Mouse (Mus musculus): Measurements from ENCODE around the gene Batf2. TPM values are rescaled to one million over a fixed set of nuclear protein-coding genes. Genes with fewer than 3 reads are reported as not detected.

Batf2 gene
- polyA plus RNA-seq, 1 experiment from 2014 or later = 1.3 TPM

DNA sequence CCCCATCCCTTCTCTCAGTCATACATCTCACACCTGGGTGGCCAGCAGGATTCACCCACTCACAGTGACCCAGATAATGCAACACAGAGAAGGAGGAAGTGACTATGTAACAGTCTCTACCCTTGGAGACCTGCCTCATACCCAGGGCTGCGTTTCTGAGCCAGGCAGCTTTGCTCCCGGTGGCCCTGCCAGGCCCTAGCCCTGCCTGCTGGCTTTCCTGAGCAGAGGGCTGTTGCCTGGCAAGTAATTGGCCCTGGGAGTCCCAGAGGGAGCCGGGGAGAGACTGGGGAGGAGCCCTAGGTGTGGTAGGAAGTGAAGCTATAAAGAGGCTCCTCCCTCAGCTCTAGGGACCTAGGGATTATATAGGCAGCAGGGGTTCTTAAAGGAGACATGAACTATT lies 41.8 kb downstream of the Batf2 start:
- ATAC-seq = peak; percentile 75
- no peaks in the 10 kb centered on the region for H3K9me3 ChIP-seq (ENCODE audit: control insufficient read depth)
- TF ChIP-seq CTCF (IDR thresholded peaks at IDR 0.05; ENCODE audit: low read depth) = no peak
- WGBS = 7% methylated on average over 3 of the region's 3 CpGs
- H3K4me1 ChIP-seq (replicated peaks; ENCODE audit: control insufficient read depth, insufficient read depth, low read length) = no peaks in the 10 kb centered on the region
- no peak overlapping the region for H3K4me3 ChIP-seq (ENCODE audit: low read depth, low read length)
- H3K27me3 ChIP-seq (replicated peaks; ENCODE audit: control insufficient read depth, insufficient read depth, low read length) = no peaks in the 10 kb centered on the region
- no peaks in the 10 kb centered on the region for H3K36me3 ChIP-seq (ENCODE audit: control insufficient read depth, insufficient read depth)
- peak overlapping the region; percentile 47 for H3K4me2 ChIP-seq (replicated peaks; ENCODE audit: low read depth)
- no peak overlapping the region for H3K9ac ChIP-seq (ENCODE audit: low read depth, low read length)
- peak overlapping the region; percentile 22; the same call in 1 of the 2 replicates for H3K27ac ChIP-seq (ENCODE audit: low read depth, low read length)

- Histone ChIP-seq H3K4me3 (ENCODE audit: low read depth, low read length) (no peak within 1 kb of the TSS), H3K9ac (ENCODE audit: low read depth, low read length) (no peak within 1 kb of the TSS), H3K27me3 (replicated peaks; ENCODE audit: control insufficient read depth, insufficient read depth, low read length) (no peaks in the 10 kb centered on the region), H3K4me1 (replicated peaks; ENCODE audit: control insufficient read depth, insufficient read depth, low read length) (no peaks in the 10 kb centered on the region), H3K4me2 (replicated peaks; ENCODE audit: low read depth) (no peak within 1 kb of the TSS), H3K27ac (ENCODE audit: low read depth, low read length) (no peak within 1 kb of the TSS), H3K36me3 (ENCODE audit: control insufficient read depth, insufficient read depth) (no peaks in the 10 kb centered on the region), H3K9me3 (ENCODE audit: control insufficient read depth) (no peaks in the 10 kb centered on the region)
- 81% methylated on average over 23 of the region's 23 CpGs for WGBS
- ATAC-seq = no peak
- no peak for TF ChIP-seq CTCF (IDR thresholded peaks at IDR 0.05; ENCODE audit: low read depth)
Observed at GRCm38 (mm10) chr19:6184131-6184530, 43.3 kb downstream of the Batf2 start, which contains the start of gene Majin. Gene Majin, plus strand, starts transcription at chr19:6184388.

- Histone ChIP-seq H3K4me3 (ENCODE audit: low read depth, low read length) (no peak overlapping the region), H3K4me2 (replicated peaks; ENCODE audit: low read depth) (no peak overlapping the region), H3K36me3 (ENCODE audit: control insufficient read depth, insufficient read depth) (no peaks in the 10 kb centered on the region), H3K27me3 (replicated peaks; ENCODE audit: control insufficient read depth, insufficient read depth, low read length) (no peaks in the 10 kb centered on the region), H3K9ac (ENCODE audit: low read depth, low read length) (no peak overlapping the region), H3K9me3 (ENCODE audit: control insufficient read depth) (no peaks in the 10 kb centered on the region), H3K27ac (ENCODE audit: low read depth, low read length) (no peak overlapping the region), H3K4me1 (replicated peaks; ENCODE audit: control insufficient read depth, insufficient read depth, low read length) (peaks cover 3% of the 10 kb centered on the region; the same call in 1 of the 2 replicates)
- WGBS = 43% methylated on average over 2 of the region's 2 CpGs
- ATAC-seq = peak; percentile 74
- no peak for TF ChIP-seq CTCF (IDR thresholded peaks at IDR 0.05; ENCODE audit: low read depth)
Observed at GRCm38 (mm10) chr19:6204265-6204664, 63.5 kb downstream of the Batf2 start.

DNA sequence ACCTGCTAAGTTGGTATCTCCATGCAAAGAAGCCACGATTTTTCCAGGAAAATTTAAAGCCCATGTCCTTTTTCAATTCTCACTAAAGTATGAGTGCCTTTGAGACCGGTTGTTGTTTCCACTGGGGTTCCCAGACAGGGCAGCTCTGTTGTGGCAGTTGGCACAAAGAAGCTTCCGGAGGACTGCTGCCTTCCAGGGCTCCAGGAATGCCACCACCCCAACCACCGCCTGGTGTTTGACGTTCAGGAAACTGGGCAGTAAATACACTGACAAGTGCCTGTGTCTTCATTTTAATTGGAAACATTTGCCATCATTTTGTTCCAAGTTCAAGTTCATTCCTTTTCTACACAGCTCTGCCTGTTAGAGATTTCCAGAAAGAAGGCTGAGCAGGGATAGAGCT lies 65.9 kb downstream of the Batf2 start:
- Histone ChIP-seq H3K4me2 (replicated peaks; ENCODE audit: low read depth) (no peak overlapping the region), H3K4me1 (replicated peaks; ENCODE audit: control insufficient read depth, insufficient read depth, low read length) (peaks cover 3% of the 10 kb centered on the region; the same call in 1 of the 2 replicates), H3K9me3 (ENCODE audit: control insufficient read depth) (no peaks in the 10 kb centered on the region), H3K27ac (ENCODE audit: low read depth, low read length) (no peak overlapping the region), H3K27me3 (replicated peaks; ENCODE audit: control insufficient read depth, insufficient read depth, low read length) (no peaks in the 10 kb centered on the region), H3K36me3 (ENCODE audit: control insufficient read depth, insufficient read depth) (no peaks in the 10 kb centered on the region), H3K4me3 (ENCODE audit: low read depth, low read length) (no peak overlapping the region), H3K9ac (ENCODE audit: low read depth, low read length) (no peak overlapping the region)
- WGBS = 73% methylated on average over 5 of the region's 5 CpGs
- TF ChIP-seq CTCF (IDR thresholded peaks at IDR 0.05; ENCODE audit: low read depth) = no peak
- ATAC-seq = no peak

DNA sequence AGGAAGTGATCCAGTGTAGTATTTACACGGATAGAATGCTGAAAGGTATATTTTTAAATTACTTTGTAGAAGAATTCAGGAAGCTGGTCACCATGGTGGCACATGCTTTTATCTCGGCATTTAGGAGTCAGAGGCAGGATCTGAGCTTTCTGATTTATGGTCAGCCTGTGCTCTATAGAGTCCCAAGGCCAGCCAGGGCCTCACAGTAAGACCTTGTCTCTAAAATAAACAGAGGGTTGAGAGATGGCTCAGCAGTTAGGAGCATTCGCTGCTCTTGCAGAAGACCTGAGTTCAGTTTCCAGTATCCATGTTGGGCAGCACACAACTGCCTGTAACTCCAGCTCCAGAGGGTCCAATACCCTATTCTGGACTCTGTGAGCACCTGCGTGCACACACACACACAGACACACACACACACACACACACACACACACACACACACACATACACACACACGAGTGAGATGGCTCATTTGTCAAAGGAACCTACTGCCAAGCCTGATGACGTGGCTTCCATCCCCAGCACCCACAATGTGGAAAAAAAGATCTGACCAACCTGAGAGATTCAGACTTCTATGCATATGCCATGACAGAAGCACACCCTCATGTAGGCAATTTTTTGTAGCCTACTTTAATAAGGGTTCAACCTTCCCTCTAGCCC lies 75.4 kb downstream of the Batf2 start:
- no peak for ATAC-seq
- no peak for TF ChIP-seq CTCF (IDR thresholded peaks at IDR 0.05; ENCODE audit: low read depth)
- Histone ChIP-seq H3K27me3 (replicated peaks; ENCODE audit: control insufficient read depth, insufficient read depth, low read length) (no peaks in the 10 kb centered on the region), H3K4me1 (replicated peaks; ENCODE audit: control insufficient read depth, insufficient read depth, low read length) (no peaks in the 10 kb centered on the region), H3K9ac (ENCODE audit: low read depth, low read length) (no peak overlapping the region), H3K9me3 (ENCODE audit: control insufficient read depth) (no peaks in the 10 kb centered on the region), H3K4me2 (replicated peaks; ENCODE audit: low read depth) (no peak overlapping the region), H3K27ac (ENCODE audit: low read depth, low read length) (no peak overlapping the region), H3K36me3 (ENCODE audit: control insufficient read depth, insufficient read depth) (no peaks in the 10 kb centered on the region), H3K4me3 (ENCODE audit: low read depth, low read length) (no peak overlapping the region)
- WGBS = 43% methylated on average over 6 of the region's 6 CpGs

GRCm38 (mm10) chr19:6218606-6219005 lies 77.8 kb downstream of the Batf2 start:
- WGBS = 70% methylated on average over 6 of the region's 6 CpGs
- Histone ChIP-seq H3K27me3 (replicated peaks; ENCODE audit: control insufficient read depth, insufficient read depth, low read length) (no peaks in the 10 kb centered on the region), H3K9me3 (ENCODE audit: control insufficient read depth) (no peaks in the 10 kb centered on the region), H3K36me3 (ENCODE audit: control insufficient read depth, insufficient read depth) (no peaks in the 10 kb centered on the region), H3K4me2 (replicated peaks; ENCODE audit: low read depth) (no peak overlapping the region), H3K4me3 (ENCODE audit: low read depth, low read length) (no peak overlapping the region), H3K4me1 (replicated peaks; ENCODE audit: control insufficient read depth, insufficient read depth, low read length) (no peaks in the 10 kb centered on the region), H3K9ac (ENCODE audit: low read depth, low read length) (no peak overlapping the region), H3K27ac (ENCODE audit: low read depth, low read length) (no peak overlapping the region)
- ATAC-seq = no peak
- TF ChIP-seq CTCF (IDR thresholded peaks at IDR 0.05; ENCODE audit: low read depth) = no peak

Other genes with a start within 250 kb of the Batf2 start
- 1.0 and 1.2 TPM in 2 replicates for gene Tigd3, start 246.8 kb upstream of the Batf2 start, polyA plus RNA-seq (2015; fragmentation: Nextera tagmentation; extraction: Ambion mirVana)
- gene Dpf2, start 228.0 kb upstream of the Batf2 start, polyA plus RNA-seq (2015; fragmentation: Nextera tagmentation; extraction: Ambion mirVana) = 49.9 and 51.9 TPM in 2 replicates
- gene Cdc42ep2, start 216.2 kb upstream of the Batf2 start, polyA plus RNA-seq (2015; fragmentation: Nextera tagmentation; extraction: Ambion mirVana) = 6.5 and 6.6 TPM in 2 replicates
- gene Pola2, start 176.8 kb upstream of the Batf2 start, polyA plus RNA-seq (2015; fragmentation: Nextera tagmentation; extraction: Ambion mirVana) = 23.5 and 23.9 TPM in 2 replicates
- gene Slc22a20, start 154.8 kb upstream of the Batf2 start, polyA plus RNA-seq (2015; fragmentation: Nextera tagmentation; extraction: Ambion mirVana) = not detected in 2 replicates
- 17.0 and 17.8 TPM in 2 replicates for gene Capn1, start 125.1 kb upstream of the Batf2 start, polyA plus RNA-seq (2015; fragmentation: Nextera tagmentation; extraction: Ambion mirVana)
- gene Syvn1, start 94.4 kb upstream of the Batf2 start, polyA plus RNA-seq (2015; fragmentation: Nextera tagmentation; extraction: Ambion mirVana) = 17.7 and 21.3 TPM in 2 replicates
- gene Mrpl49, start 83.2 kb upstream of the Batf2 start, polyA plus RNA-seq (2015; fragmentation: Nextera tagmentation; extraction: Ambion mirVana) = 35.0 and 36.3 TPM in 2 replicates
- gene Fau, start 83.1 kb upstream of the Batf2 start, polyA plus RNA-seq (2015; fragmentation: Nextera tagmentation; extraction: Ambion mirVana) = 964 and 990 TPM in 2 replicates
- gene Znhit2, start 79.8 kb upstream of the Batf2 start, polyA plus RNA-seq (2015; fragmentation: Nextera tagmentation; extraction: Ambion mirVana) = 30.8 and 33.3 TPM in 2 replicates
- gene Tm7sf2, start 72.6 kb upstream of the Batf2 start, polyA plus RNA-seq (2015; fragmentation: Nextera tagmentation; extraction: Ambion mirVana) = 13.4 and 17.5 TPM in 2 replicates
- 35.9 and 42.4 TPM in 2 replicates for gene Vps51, start 63.8 kb upstream of the Batf2 start, polyA plus RNA-seq (2015; fragmentation: Nextera tagmentation; extraction: Ambion mirVana)
- gene Tmem262, start 61.0 kb upstream of the Batf2 start, polyA plus RNA-seq (2015; fragmentation: Nextera tagmentation; extraction: Ambion mirVana) = not detected in 2 replicates
- 0.43 and 0.47 TPM in 2 replicates for gene Gm28374, start 58.7 kb upstream of the Batf2 start, polyA plus RNA-seq (2015; fragmentation: Nextera tagmentation; extraction: Ambion mirVana)
- gene Zfpl1, start 56.0 kb upstream of the Batf2 start, polyA plus RNA-seq (2015; fragmentation: Nextera tagmentation; extraction: Ambion mirVana) = 54.9 and 56.2 TPM in 2 replicates
- gene Cdca5, start 56.0 kb upstream of the Batf2 start, polyA plus RNA-seq (2015; fragmentation: Nextera tagmentation; extraction: Ambion mirVana) = 8.7 and 8.9 TPM in 2 replicates
- gene AC131692.1, start 46.6 kb upstream of the Batf2 start, polyA plus RNA-seq (2015; fragmentation: Nextera tagmentation; extraction: Ambion mirVana) = not detected in 2 replicates
- 273 and 333 TPM in 2 replicates for gene Naaladl1, start 35.2 kb upstream of the Batf2 start, polyA plus RNA-seq (2015; fragmentation: Nextera tagmentation; extraction: Ambion mirVana)
- gene Sac3d1, start 22.3 kb upstream of the Batf2 start, polyA plus RNA-seq (2015; fragmentation: Nextera tagmentation; extraction: Ambion mirVana) = 17.0 and 19.1 TPM in 2 replicates
- 23.0 and 23.3 TPM in 2 replicates for gene Snx15, start 12.7 kb upstream of the Batf2 start, polyA plus RNA-seq (2015; fragmentation: Nextera tagmentation; extraction: Ambion mirVana)
- 70.6 and 71.5 TPM in 2 replicates for gene Arl2, start 565 bp downstream of the Batf2 start, polyA plus RNA-seq (2015; fragmentation: Nextera tagmentation; extraction: Ambion mirVana)
- gene Majin, start 43.4 kb downstream of the Batf2 start, polyA plus RNA-seq (2015; fragmentation: Nextera tagmentation; extraction: Ambion mirVana) = 0.20 TPM in 1 of 2 replicates, not detected in the other
- gene Gpha2, start 85.4 kb downstream of the Batf2 start, polyA plus RNA-seq (2015; fragmentation: Nextera tagmentation; extraction: Ambion mirVana) = 0.26 and 0.34 TPM in 2 replicates
- 15.2 and 17.1 TPM in 2 replicates for gene Ppp2r5b, start 94.9 kb downstream of the Batf2 start, polyA plus RNA-seq (2015; fragmentation: Nextera tagmentation; extraction: Ambion mirVana)
- gene Atg2a, start 100.7 kb downstream of the Batf2 start, polyA plus RNA-seq (2015; fragmentation: Nextera tagmentation; extraction: Ambion mirVana) = 3.6 and 4.0 TPM in 2 replicates
- gene Ehd1, start 135.7 kb downstream of the Batf2 start, polyA plus RNA-seq (2015; fragmentation: Nextera tagmentation; extraction: Ambion mirVana) = 177 and 201 TPM in 2 replicates
- gene Cdc42bpg, start 165.5 kb downstream of the Batf2 start, polyA plus RNA-seq (2015; fragmentation: Nextera tagmentation; extraction: Ambion mirVana) = 1.8 and 2.3 TPM in 2 replicates
- gene Men1, start 194.0 kb downstream of the Batf2 start, polyA plus RNA-seq (2015; fragmentation: Nextera tagmentation; extraction: Ambion mirVana) = 17.1 and 19.6 TPM in 2 replicates
- 4.1 and 4.3 TPM in 2 replicates for gene Map4k2, start 200.2 kb downstream of the Batf2 start, polyA plus RNA-seq (2015; fragmentation: Nextera tagmentation; extraction: Ambion mirVana)
- 51.9 and 55.3 TPM in 2 replicates for gene Sf1, start 222.7 kb downstream of the Batf2 start, polyA plus RNA-seq (2015; fragmentation: Nextera tagmentation; extraction: Ambion mirVana)
- gene Pygm, start 243.4 kb downstream of the Batf2 start, polyA plus RNA-seq (2015; fragmentation: Nextera tagmentation; extraction: Ambion mirVana) = 4.1 and 4.7 TPM in 2 replicates

Measured in intestine, postnatal 0 days (tissue).